Mouse (Mus musculus) MEL (cell line): ENCODE results near the gene Nnat.

Experiments used
- EP300 ChIP-seq, 2 experiments: IDR thresholded peaks; 2 replicates each; pipeline ENCODE4 v1.6.1; 2011; ENCODE audit warnings: improper control_type of control experiment in 2 of 2, low read length in 2 of 2, low read depth in 1 of 2, mild to moderate bottlenecking in 1 of 2
- GABPA ChIP-seq: IDR thresholded peaks from 2 replicates; pipeline ENCODE4 v1.6.1; 2012; ENCODE audit warnings: low read depth, mild to moderate bottlenecking, inconsistent platforms, low read length, improper control_type of control experiment, moderate library complexity
- GATA1 ChIP-seq: IDR thresholded peaks from 2 replicates; pipeline ENCODE4 v1.6.1; 2011; ENCODE audit warnings: low read depth, low read length, improper control_type of control experiment
- POLR2A ChIP-seq, 2 experiments: IDR thresholded peaks; 2 replicates each; pipeline ENCODE4 v1.6.1; 2011 to 2012; ENCODE audit warnings: low read length in 2 of 2, mild to moderate bottlenecking in 2 of 2, control low read depth in 1 of 2, improper control_type of control experiment in 1 of 2, low read depth in 1 of 2, moderate library complexity in 1 of 2; ENCODE audit not compliant: control insufficient read depth in 1 of 2, insufficient read depth in 1 of 2, poor library complexity in 1 of 2
- SIN3A ChIP-seq: IDR thresholded peaks from 2 replicates; pipeline ENCODE4 v1.6.1; 2012; ENCODE audit warnings: low read length, improper control_type of control experiment, inconsistent platforms
- ZNF384 ChIP-seq: IDR thresholded peaks from 2 replicates; pipeline ENCODE4 v1.6.1; 2012; ENCODE audit warnings: low read depth, mild to moderate bottlenecking, inconsistent platforms, low read length, improper control_type of control experiment

- TF ChIP-seq SIN3A (no peak), POLR2A (IDR thresholded peaks at IDR 0.05; ENCODE audit: control insufficient read depth in 1 of 2, insufficient read depth in 1 of 2, low read depth in 1 of 2, low read length in 2 of 2, poor library complexity in 1 of 2) (no peak), GATA1 (no peak), GABPA (no peak), EP300 (IDR thresholded peaks at IDR 0.05; ENCODE audit: low read depth in 1 of 2, low read length in 2 of 2) (no peak), ZNF384 (no peak)
Measured at GRCm38 (mm10) chr2:157514353-157514752, 45.5 kb upstream of the Nnat start.
